Comparison of ENCODE assay signal across 20 mouse cellular contexts in genomic region chr13:113242129-113242528, GRCm38 (mm10). TPM values are rescaled to one million over a fixed set of nuclear protein-coding genes. Genes with fewer than 3 reads are reported as not detected.
DNase-seq lines count a peak whose midpoint lies in the region; ATAC-seq and TF ChIP-seq lines count a peak whose summit lies in the region.
"Had no signal": no experiment of that assay in that cellular context is flagged by ENCODE, and none has a peak within 500 bp of the region (broad histone marks: within the 10 kb centered on the region; RNA-seq: fewer than 3 reads in every experiment).

No protein-coding gene starts in this region.

- H3K9me3 ChIP-seq in liver, postnatal 0 days (ENCODE audit: low read length), result no peaks in the 10 kb centered on the region
- H3K9me3 ChIP-seq in liver, embryonic 12.5 days (replicated peaks), result no peaks in the 10 kb centered on the region
- H3K9me3 ChIP-seq: liver, embryonic 13.5 days had no signal

- no peaks in the 10 kb centered on the region for H3K4me1 ChIP-seq in liver, postnatal 0 days (ENCODE audit: insufficient read depth)
- H3K4me1 ChIP-seq in liver, embryonic 12.5 days, result no peaks in the 10 kb centered on the region
- H3K4me1 ChIP-seq: liver, embryonic 13.5 days had no signal

- peak overlapping the region; percentile 29; the same call in 1 of the 2 replicates for H3K27ac ChIP-seq in liver, postnatal 0 days (ENCODE audit: low read depth)
- no peak overlapping the region for H3K27ac ChIP-seq in liver, embryonic 12.5 days
- H3K27ac ChIP-seq: liver, embryonic 13.5 days; stomach, postnatal 0 days had no signal

- TF ChIP-seq EP300 in liver, postnatal 0 days (IDR thresholded peaks at IDR 0.05; ENCODE audit: low read depth), result no peak

- H3K9ac ChIP-seq in liver, postnatal 0 days (replicated peaks), result no peak overlapping the region
- H3K9ac ChIP-seq in liver, embryonic 12.5 days, result no peak overlapping the region
- H3K9ac ChIP-seq: liver, embryonic 13.5 days had no signal

- 44% methylated on average over 6 of the region's 6 CpGs for WGBS in liver, postnatal 0 days (ENCODE audit: insufficient replicate concordance)
- 44% methylated on average over 6 of the region's 6 CpGs for WGBS in liver, embryonic 12.5 days (ENCODE audit: insufficient replicate concordance)

- no peaks in the 10 kb centered on the region for H3K36me3 ChIP-seq in liver, postnatal 0 days (replicated peaks; ENCODE audit: insufficient read depth, low read length)
- H3K36me3 ChIP-seq in liver, embryonic 12.5 days, result no peaks in the 10 kb centered on the region
- H3K36me3 ChIP-seq: liver, embryonic 13.5 days had no signal

- no peak for TF ChIP-seq CTCF in liver, postnatal 0 days (IDR thresholded peaks at IDR 0.05; ENCODE audit: low read depth)

- ATAC-seq in liver, postnatal 0 days, result peak; percentile 35; the same call in 1 of the 2 replicates
- ATAC-seq in liver, embryonic 12.5 days, result no peak
- ATAC-seq: forebrain, embryonic 16.5 days had no signal

- no peak overlapping the region for H3K4me3 ChIP-seq in liver, postnatal 0 days (ENCODE audit: low read depth, low read length)
- no peak overlapping the region for H3K4me3 ChIP-seq in liver, embryonic 12.5 days
- H3K4me3 ChIP-seq: liver, embryonic 13.5 days had no signal

- no peaks in the 10 kb centered on the region for H3K27me3 ChIP-seq in liver, postnatal 0 days (ENCODE audit: insufficient read depth, low read length)
- no peaks in the 10 kb centered on the region for H3K27me3 ChIP-seq in liver, embryonic 12.5 days (replicated peaks)
- H3K27me3 ChIP-seq: liver, embryonic 13.5 days had no signal

- no peak for DNase-seq in liver, postnatal 0 days
- peak; percentile 19 for DNase-seq in ES-CJ7 (ENCODE audit: low read depth, low spot score)
- DNase-seq in induced T-regulatory cell, adult 2 months (ENCODE audit: low read depth), result peak; percentile 61
- DNase-seq in thymus, postnatal 0 days (ENCODE audit: low spot score), result peak; percentile 57
- DNase-seq in layer of hippocampus, postnatal 14 days (ENCODE audit: low spot score in 2 of 2), result no peak
- DNase-seq in B cell, adult 2 months, result no peak
- DNase-seq in heart, adult 8-10 months (ENCODE audit: low spot score), result no peak
- DNase-seq: adrenal gland, postnatal 25 days; gastrocnemius, postnatal 10 days; kidney, adult 18-20 months; liver, embryonic 13.5 days; lung, postnatal 36 days; right cerebral cortex, adult 18-20 months; spleen, adult 18-20 months had no signal

- no peak overlapping the region for H3K4me2 ChIP-seq in liver, postnatal 0 days (ENCODE audit: low read depth, low read length)
- no peak overlapping the region for H3K4me2 ChIP-seq in liver, embryonic 12.5 days
- H3K4me2 ChIP-seq: liver, embryonic 13.5 days had no signal

RNA-seq across cellular contexts. Expression of gene Gzmk, which starts 16.4 kb away (rescaled TPM):
- polyA plus RNA-seq in liver, postnatal 0 days (2015; fragmentation: Nextera tagmentation; extraction: Ambion mirVana), result not detected in 2 replicates
- not detected in 2 replicates for polyA plus RNA-seq in liver, embryonic 12.5 days (2016; fragmentation: Nextera tagmentation; extraction: Ambion mirVana)
- polyA plus RNA-seq in thymus, postnatal 0 days (2015; fragmentation: Nextera tagmentation; extraction: Ambion mirVana), result not detected in 2 replicates
- not detected for total RNA-seq in layer of hippocampus, postnatal 14 days (2021)
- total RNA-seq in heart, adult 8-10 months (2022), result not detected
- total RNA-seq: adrenal gland, postnatal 25 days; gastrocnemius, postnatal 10 days had no signal
- polyA plus RNA-seq: embryonic facial prominence, embryonic 14.5 days; heart, embryonic 14.5 days; hindbrain, embryonic 11.5 days; liver, embryonic 13.5 days; stomach, postnatal 0 days had no signal

RNA-seq across cellular contexts. Expression of gene Esm1, which starts 32.7 kb away (rescaled TPM):
- 0.90 and 1.2 TPM in 2 replicates for polyA plus RNA-seq in liver, postnatal 0 days (2015; fragmentation: Nextera tagmentation; extraction: Ambion mirVana)
- 1.6 and 1.8 TPM in 2 replicates for polyA plus RNA-seq in liver, embryonic 12.5 days (2016; fragmentation: Nextera tagmentation; extraction: Ambion mirVana)
- polyA plus RNA-seq in thymus, postnatal 0 days (2015; fragmentation: Nextera tagmentation; extraction: Ambion mirVana), result 3.6 and 4.5 TPM in 2 replicates
- total RNA-seq in layer of hippocampus, postnatal 14 days (2021), result under 1 TPM; 0.24 to 0.46 TPM
- total RNA-seq in heart, adult 8-10 months (2022), result 1 to 10 TPM in 1 of 4 experiments, under 1 TPM in 3; 0.44 to 1.3 (median 0.59) TPM

RNA-seq across cellular contexts. Expression of gene BC067074, which starts 50.8 kb away (rescaled TPM):
- polyA plus RNA-seq in liver, postnatal 0 days (2015; fragmentation: Nextera tagmentation; extraction: Ambion mirVana), result 0.06 and 0.09 TPM in 2 replicates
- 0.49 and 0.75 TPM in 2 replicates for polyA plus RNA-seq in liver, embryonic 12.5 days (2016; fragmentation: Nextera tagmentation; extraction: Ambion mirVana)
- 0.75 and 0.83 TPM in 2 replicates for polyA plus RNA-seq in thymus, postnatal 0 days (2015; fragmentation: Nextera tagmentation; extraction: Ambion mirVana)
- total RNA-seq in layer of hippocampus, postnatal 14 days (2021), result 1 to 10 TPM; 1.2 to 2.4 TPM
- 1 to 10 TPM; 2.8 to 4.1 (median 3.2) TPM for total RNA-seq in heart, adult 8-10 months (2022)

Comparison
In these comparisons a context has a peak if more than half of its experiments do, and no peak if none do; other contexts are left out.
1. DNase-seq: peak in ES-CJ7 (single experiment), induced T-regulatory cell, adult 2 months (single experiment) and thymus, postnatal 0 days (single experiment); none in liver, postnatal 0 days (single experiment), layer of hippocampus, postnatal 14 days (0 of 2), B cell, adult 2 months (0 of 2) and heart, adult 8-10 months (single experiment).